Mouse (Mus musculus): ENCODE results near the gene Dlk2.

Dlk2 gene

DNA sequence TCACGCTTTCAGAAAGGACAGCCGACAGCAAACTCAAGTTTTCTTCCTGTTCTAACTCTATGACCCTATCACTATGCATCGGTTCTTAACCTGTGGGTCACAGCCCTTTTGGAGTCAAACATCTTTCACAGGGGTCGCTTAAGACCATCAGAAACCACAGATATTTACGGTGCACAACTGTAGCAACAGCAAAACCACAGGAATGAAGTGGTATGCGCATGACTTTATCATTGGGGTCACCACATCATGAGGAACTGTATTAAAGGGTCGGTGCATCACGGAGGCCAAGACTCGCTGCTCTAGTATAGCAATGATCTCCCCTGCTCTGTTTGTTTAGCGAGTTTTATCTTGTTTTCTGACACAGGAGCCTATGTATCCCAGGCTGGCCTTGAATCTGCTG is 18.6 kb downstream of the Dlk2 start:
- no peak for DNase-seq (ENCODE audit: low read depth in 2 of 2, low spot score in 2 of 2)

DNA sequence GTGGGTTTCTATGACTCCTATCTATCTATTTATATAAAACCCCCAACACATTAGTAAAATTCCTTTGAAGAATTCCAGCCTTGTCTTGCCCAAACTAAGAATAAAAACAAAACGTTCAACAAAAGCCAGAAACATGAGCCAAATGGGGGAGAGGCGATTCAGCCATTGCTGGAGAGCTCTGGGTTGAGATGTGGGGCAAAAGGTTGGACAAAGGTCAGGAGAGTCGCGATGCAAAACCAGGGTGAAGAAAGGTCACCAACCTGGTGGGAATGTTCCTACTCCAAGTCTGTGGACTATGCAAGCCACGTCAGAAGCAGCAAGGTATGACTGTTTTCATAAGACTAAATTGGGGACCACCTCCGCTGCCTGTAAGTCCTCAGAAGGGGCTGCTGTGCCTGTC is 23.3 kb downstream of the Dlk2 start:
- no peak for DNase-seq (ENCODE audit: low read depth in 2 of 2, low spot score in 2 of 2)

DNA sequence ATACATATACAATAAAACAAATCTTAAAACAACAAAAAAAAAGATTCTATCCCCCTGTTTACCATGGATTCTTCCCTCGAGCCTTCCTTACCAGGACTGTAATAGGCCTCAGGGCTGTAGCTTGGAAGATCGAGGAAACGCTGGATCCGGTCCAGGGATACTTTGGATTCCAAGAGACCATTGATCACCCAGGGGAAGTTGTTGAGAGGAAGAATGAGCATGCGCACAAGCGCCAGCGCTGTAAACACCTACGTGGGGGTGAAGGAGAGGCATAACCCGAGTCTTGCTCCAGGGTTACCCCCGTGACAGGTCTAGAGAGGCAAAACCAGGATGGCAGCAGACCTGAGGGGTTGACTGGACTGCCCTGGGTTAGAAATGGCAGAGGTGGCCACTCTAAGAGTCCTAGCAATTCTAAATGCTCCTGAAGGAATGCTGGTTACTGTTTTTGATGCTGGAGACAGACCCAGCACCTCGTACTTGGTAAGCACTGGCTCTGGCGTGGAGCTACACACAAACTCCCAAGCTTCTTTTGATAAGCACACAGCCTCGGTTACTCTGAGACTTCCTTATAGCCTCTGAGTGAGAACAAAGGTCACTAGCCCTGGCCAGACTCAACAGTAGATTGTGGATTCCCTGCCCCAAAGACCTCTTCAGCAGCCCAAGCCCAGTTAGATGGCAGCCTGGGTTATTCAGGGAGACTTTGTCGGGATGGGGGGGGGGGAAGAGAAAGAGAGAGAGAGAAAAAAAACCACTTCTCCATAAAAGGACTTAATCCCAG is 25.0 kb downstream of the Dlk2 start:
- DNase-seq (ENCODE audit: low read depth in 2 of 2, low spot score in 2 of 2) = no peak

DNA sequence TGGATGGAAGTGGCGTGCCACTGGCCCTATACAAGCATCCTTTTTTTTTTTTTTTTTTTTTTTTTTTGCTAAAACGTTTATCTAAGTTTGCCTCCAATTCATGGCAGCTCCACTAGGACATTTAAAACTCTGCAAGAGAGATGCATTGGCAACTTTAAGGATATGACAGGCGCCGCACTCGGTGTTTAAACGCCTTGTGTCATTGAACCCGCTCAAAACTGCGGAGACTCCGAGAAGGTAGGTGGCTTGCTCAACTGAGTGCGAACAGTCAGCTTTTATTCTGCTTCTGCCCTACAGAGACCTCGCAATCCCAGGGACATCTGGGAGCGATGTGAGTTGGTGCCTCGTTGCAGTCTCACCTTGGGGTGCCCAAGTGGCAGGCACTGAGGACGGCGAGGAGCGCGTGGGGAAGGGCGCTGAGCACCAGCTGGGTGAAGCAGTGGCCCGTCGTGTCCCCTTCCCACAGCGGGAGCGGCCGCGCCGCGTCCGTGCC is 30.2 kb downstream of the Dlk2 start:
- no peak for DNase-seq (ENCODE audit: low read depth in 2 of 2, low spot score in 2 of 2)

DNA sequence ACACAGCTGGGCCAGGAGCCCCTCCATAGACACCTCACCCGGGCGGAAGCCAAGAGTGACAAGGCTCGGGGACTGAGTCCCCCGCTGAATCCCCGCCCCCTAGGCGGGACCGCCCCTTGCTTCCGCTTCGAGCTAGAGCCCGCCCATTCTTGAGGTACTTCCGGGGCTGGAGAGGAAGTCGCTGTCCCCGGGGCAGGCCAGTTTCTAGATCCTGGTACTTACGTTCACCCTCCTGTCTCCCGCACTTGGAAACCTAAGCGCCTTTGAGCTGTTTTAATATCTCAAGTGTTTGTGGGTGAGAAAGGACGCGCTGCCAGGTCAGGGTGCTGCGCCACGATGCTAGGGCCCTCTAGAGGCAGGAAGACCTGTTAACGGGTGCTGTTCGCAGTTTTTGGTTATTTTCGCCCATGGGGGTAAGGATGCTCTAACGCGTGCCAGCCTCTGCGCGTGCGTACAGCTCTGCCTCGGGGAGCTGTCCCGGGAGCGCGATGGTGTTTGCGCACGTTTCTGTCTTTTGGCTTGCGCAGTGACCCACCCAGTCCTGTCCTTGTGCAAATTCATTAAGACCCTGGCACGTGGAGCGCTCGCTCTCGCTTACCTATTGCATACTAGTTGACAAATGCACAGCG is 30.8 kb downstream of the Dlk2 start, which contains the start of gene Abcc10:
TSS of gene Abcc10 (minus strand) at position 447 of the 629 bp plus-strand sequence.
- peak; percentile 96 to 99 for DNase-seq (ENCODE audit: low read depth in 2 of 2, low spot score in 2 of 2)

DNA sequence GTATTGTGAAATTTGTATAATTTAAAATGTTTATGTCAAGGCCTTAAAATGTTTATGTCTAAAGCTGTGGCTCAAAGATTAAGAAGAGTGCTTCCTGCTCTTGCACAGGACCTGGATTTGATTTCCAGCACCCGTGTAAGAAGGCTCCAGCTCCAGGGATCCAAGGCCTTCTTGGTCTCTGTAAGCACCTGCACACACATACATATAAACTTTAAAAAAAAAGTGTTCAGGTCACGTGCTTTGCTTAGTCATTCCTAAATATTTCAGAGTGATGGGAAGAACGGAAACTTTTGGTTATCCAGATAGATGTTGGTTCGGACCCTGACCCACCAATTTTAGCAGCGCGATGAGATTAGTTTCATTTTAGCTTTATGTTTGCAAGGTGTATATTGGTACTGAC is 31.5 kb downstream of the Dlk2 start:
- DNase-seq (ENCODE audit: low read depth in 2 of 2, low spot score in 2 of 2) = no peak

DNA sequence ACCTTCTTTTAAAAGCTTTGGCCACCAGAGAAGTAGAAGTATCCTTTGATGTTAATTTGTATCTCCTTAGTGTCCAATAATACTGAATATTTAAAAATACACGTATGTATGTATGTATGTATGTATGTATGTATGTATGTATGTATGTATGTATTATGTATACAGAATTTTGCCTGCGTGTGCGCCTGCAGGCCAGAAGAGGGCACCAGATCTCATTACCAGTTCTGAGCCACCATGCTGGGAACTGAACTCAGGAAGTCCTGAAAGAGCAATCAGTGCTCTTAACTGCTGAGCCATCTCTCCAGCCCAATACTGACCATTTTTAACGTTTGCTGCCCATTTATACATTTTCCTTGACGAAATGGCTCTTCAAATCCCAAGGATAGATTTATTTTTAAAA is 39.3 kb downstream of the Dlk2 start:
- peak in 1 of 2 experiments; percentile 4 for DNase-seq (ENCODE audit: low read depth in 2 of 2, low spot score in 2 of 2)

DNA sequence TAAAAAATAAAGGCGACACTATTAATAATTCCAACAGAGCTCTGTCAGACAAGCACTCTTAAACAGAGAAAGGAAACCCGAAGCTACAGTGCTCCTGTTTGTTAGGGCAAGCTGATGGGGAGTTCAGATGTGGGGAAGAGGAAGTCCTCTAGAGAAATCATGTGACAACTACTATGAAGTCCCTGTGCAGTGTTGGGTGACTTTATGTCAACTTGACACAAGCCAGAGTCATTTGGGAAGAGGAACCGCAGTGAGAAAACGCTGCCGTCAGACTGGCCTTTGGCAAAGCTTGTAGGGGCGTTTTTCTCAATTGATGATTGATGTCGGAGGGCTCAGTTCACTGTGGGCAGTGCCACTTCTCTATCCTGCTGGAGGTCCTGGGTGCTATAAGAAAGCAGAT is 44.0 kb downstream of the Dlk2 start:
- DNase-seq (ENCODE audit: low read depth in 2 of 2, low spot score in 2 of 2) = no peak

DNA sequence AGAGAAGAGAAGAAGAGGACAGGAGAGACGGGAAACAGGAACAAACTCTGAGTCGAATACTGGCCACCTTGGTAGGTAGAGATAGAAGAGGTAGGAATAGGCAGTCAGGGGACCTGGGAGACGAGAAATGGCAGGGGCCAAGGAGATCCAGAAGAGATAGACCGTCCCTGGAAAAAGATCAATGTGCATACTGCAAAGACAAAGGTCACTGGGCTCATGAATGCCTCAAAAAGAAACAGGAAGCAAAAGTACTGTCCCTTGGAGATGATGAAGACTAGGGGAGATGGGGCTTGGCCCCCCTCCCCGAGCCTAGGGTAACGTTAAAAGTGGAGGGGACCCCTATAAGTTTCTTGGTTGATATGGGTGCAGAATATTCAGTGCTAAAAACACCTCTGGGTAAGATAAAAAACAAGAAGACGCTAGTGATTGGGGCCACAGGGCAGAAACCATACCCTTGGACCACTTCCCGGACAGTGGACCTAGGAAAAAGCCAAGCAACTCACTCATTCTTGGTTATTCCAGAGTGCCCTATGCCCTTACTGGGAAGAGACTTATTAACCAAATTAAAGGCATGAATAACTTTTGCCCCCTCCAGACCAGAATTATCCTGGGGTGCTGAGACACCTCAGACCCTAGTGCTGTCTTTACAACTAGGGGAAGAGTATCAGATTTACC is 53.9 kb downstream of the Dlk2 start:
- DNase-seq (ENCODE audit: low read depth in 2 of 2, low spot score in 2 of 2) = no peak

Data from CD8-positive naive resting alpha-beta T cell, adult 2 months (primary cell).